Mouse (Mus musculus): ENCODE results near the gene Cadm4.
"Not testable (repeated sequence)": the region's sequence is repeated elsewhere in the genome, so short reads cannot be mapped to it uniquely, and the experiment has no call there.

The Cadm4 gene

GRCm38 (mm10) chr7:24466835-24467234 is 15.0 kb upstream of the Cadm4 start:
- in situ Hi-C loops (cut with MboI, MseI): no loop called here

DNA sequence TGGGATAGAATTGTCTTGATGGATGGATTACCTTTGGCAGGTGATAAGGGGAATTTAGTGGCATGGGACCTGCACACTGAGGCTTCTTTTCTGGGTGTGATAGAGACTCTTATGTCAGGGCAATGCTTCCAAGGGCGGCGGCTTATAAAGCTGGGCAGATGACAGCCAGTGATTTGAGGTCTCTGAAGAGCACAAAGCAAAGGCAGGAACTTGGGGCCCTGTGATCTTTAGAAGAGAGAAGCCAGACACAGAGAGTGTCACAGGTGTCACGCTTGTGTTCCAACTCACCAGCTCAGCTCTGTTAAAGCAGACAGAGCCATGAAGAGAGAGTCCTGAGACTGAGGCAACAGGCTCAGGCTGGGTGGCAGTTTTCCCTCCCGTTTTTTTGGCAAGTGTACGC is 13.9 kb upstream of the Cadm4 start:
- in situ Hi-C loops (cut with MboI, MseI): no loop called here

DNA sequence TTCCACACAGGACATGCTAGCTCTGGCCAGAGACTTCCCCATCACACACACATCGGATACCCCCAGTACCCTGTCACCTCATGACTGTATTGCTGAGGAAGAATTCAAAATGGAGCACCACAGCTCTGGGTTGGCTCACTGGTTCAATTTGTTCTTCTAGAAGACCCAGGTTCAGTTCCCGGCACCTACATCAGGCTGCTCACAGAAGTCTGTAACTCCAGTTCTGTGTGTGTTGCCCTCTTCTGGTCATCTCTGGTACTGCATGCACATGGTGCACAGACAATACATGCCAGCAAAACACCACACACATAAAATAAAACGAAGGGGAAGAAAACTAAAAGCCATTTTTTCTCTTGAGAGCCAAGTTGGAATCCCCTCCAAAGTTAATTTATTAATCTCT is 12.7 kb upstream of the Cadm4 start:
- in situ Hi-C loops (cut with MboI, MseI): no loop called here

DNA sequence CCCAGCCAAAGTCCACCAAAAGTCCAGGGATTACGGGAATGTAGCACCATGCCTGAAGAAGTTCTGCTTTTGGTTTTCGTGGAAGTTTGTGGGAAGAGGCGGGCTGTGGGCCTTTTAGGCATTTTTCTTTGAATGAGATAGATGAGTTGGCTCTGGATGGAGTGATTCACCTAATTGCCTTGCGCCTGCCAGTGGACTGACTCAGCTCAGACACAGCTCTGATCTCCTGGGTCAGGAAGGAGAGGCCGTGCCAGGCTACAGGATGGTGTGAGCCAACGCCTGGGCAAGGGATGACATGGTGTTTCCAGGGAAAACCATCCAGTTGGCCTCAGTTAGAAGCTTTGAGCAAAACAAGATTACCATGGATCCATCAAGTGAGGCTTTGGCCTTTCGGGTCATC is 11.5 kb upstream of the Cadm4 start:
- in situ Hi-C loops (cut with MboI, MseI): no loop called here

GRCm38 (mm10) chr7:24472442-24472841 is 9.4 kb upstream of the Cadm4 start:
- in situ Hi-C loops (cut with MboI, MseI): no loop called here

DNA sequence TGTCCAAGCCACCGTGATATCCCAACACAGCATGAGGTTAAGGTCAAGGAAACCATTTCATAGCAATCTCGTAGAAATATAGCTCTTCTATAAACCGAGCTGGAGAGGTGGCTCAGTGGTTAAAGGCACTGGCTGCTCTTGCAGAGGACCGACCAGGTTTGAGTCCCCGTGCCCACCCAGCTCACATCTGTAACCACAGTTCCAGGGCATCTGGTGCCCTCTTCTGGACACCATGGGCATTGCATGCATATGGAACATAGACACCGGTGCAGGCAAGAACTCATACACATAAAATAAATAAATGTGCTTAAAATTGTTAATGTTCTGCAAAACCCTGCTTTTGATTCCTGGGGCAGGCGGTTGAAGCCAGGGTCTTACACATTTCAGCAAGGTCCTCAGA is 8.9 kb upstream of the Cadm4 start:
- in situ Hi-C loops (cut with MboI, MseI): no loop called here

DNA sequence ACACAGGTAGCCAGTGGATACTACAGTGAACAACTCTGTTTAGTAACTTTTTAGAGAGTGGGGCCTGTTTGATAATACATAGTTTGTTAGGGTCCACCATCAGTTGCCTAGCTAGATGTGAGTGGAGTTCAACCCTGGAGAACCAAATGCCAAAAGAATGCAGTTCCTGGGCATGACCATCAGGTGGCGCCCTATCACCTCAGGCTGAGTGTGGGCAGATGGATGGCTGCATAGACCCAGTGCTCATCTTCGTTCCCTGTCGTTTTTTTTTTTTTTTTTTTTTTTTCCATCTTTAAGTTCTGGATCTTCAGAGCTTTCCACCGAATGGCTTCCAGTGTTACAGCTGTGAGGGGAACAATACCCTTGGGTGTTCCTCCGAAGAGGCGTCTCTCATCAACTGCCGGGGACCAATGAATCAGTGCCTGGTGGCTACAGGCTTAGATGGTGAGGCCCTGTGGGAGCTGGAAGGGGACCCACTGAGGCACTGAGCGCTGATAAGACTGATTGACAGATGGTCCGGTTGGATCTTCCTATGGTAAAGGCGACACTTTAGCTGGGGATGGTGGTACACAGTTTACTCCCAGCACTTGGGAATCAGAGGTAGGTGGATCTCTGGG is 7.8 kb upstream of the Cadm4 start:
- in situ Hi-C loops (cut with MboI, MseI): no loop called here

- in situ Hi-C loops (cut with MboI, MseI): no loop called here
Observed at GRCm38 (mm10) chr7:24474811-24475506, 6.9 kb upstream of the Cadm4 start.

DNA sequence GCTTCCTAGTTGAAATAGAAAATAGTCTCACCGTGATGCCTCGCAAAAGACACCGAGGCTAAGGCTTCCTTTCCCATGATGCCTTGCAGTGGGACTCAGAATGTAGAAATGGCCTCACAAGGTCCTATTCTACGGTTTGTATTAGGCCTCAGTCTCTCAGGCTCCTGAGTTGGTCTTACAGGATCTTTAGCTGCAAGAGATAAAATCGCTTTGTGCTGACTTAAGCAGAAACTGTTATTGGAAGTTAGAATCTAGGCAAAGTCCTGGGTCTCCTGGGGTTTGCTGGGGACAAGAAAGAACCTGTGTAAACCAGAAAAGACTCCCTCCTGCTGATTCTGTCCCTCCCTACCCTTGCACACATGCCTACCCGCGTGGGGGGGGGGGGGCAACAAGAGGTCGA is 5.5 kb upstream of the Cadm4 start:
- in situ Hi-C loops (cut with MboI, MseI): no loop called here

DNA sequence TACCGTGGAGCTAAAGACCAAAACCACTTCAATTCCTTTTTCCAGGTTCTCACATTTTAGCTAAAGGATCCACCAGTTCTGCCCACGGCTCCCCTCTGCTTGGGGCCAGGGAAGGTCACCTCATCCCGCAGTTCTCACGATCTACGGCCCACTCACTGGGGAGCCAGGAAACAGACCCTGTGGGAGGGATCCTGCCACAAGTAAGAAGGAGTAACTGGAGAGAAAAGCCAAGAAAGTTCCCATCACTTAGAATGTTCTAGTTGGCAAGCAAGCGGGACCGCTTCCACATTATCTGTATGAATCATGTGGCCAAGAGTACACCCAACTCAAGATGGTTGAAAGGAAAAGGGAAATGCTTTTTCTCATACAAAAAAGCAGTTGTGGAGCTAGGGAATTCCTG is 5.0 kb upstream of the Cadm4 start:
- in situ Hi-C loops (cut with MboI, MseI): no loop called here

GRCm38 (mm10) chr7:24478911-24479310 is 2.9 kb upstream of the Cadm4 start:
- in situ Hi-C loops (cut with MboI, MseI): no loop called here

DNA sequence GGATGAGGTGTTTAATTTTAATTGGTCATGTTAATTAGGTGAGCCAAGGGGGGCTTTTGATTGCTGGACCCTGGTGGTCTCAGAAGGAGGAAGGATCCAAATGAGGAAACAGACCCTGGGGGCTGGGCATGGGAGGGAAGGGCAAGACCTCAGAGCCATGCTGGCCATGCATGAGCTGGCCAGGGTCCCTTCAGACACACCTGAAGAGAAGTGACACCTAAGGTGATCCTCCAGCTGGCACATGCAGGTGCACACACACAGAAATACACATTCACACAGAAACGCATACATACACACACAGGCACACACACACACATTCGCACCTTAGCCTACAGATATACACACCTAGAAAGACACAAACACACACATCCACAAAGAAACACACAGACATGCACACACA is 2.1 kb upstream of the Cadm4 start:
- in situ Hi-C loops (cut with MboI, MseI): no loop called here

- in situ Hi-C loops (cut with MboI, MseI): no loop called here
Observed at GRCm38 (mm10) chr7:24480121-24480941, 1.5 kb upstream of the Cadm4 start.

GRCm38 (mm10) chr7:24480986-24481473 is 793 bp upstream of the Cadm4 start:
- in situ Hi-C loops (cut with MboI, MseI): no loop called here

DNA sequence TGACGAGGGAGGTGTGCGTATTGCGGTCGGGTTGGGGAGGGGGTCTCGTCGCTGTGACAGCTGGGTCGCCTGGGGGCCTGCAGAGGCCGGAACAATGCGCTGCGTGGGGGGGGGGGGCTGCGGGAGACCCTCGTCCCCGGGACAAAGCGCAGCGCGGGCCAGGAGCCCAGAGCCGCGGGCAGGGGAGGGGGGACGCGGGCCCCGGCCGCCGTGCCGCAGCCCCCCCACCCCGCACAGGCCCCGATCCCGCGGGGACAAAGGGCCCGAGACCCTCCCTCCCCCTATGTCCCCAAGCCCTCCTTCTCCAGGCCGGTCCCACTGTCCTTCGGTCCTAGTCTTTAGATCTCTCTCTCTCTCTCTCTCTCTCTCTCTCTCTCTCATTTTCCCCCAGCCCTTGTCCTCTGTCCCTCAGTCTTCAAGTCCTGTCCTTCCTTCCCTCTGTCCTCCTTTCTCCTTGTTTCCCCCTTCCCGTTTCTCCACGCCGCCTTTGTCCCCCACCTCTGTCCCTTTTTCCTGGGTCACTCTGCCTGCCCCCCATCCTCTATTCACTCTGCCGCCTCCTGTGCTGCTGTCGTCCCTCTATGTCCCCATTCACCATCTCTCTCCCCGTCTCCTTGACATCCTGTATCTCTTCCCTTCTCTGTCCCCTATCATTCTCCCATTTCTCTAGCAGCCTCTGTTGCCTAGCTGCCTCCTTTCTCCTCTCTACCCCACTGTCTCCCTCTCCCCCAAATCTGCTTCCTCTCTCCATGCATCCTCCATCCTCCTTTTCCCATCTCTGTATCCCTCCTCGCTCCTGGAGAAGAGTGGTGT is 591 bp downstream of the Cadm4 start:
- in situ Hi-C loops (cut with MboI, MseI): no loop called here

DNA sequence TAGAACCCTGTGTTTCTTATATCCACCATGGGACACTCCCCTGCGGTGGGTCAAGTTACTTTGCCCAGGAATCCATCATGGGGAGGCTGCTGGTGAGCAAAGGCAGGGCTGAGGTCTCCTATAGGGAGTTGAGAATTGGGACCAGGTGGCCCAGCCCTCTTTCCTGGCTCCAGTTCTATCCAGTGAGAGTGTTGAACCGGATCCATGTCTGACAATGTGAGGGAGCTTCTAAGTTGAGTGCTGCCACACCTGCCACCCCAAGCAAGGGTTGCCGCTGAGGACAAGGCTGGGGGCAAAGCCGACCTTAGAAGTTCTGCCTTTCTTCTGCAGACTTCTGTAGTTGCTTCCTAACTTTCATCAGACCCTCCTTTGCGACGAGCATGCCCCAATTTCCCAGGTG is 1.5 kb downstream of the Cadm4 start:
- in situ Hi-C loops (cut with MboI, MseI): not testable (repeated sequence)

- in situ Hi-C loops (cut with MboI, MseI): no loop called here
Observed at GRCm38 (mm10) chr7:24485481-24485880, 3.7 kb downstream of the Cadm4 start.

DNA sequence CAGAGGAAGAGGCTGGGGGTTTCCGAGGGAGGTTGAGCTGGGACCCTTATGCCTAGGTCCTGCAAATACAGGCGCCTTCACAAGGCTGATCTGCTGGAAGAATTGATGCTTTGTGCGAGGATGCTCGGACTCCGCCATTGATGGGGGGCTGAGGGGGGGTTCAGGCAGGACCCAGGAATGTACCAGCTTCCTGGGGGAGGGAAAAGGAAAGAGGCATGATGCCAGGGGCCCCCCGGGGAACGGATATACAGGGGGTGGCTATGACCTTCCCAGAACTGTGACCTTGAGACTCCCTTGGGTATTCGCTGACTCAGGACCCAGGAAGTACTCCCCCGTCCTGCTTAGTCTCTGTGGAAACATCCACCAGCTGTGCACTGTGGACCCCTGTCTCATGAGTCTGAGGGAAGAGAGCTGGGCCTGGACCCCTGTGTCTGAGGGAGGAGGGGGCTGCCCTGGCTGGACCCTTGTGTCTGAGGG is 4.9 kb downstream of the Cadm4 start:
- in situ Hi-C loops (cut with MboI, MseI): no loop called here

DNA sequence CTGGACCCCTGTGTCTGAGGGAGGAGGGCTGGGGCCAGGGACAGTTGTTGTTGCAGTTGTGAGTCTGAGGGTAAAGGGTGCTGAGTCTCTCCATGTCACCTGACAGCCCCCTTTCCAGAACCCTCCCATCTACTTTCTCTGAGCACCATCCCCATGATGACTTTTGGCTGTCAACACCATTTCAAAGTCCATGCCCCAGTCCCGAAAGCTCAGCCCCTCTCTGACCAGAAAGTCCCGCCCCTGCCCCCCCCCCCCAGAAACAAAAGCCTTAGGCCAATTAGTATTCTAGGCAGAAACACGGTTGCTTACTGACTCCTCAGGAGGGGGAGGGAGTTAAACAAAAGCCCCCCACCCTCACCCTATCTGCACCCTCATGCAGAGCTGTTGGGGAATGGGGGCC is 5.6 kb downstream of the Cadm4 start:
- in situ Hi-C loops (cut with MboI, MseI): no loop called here

GRCm38 (mm10) chr7:24488303-24488702 is 6.5 kb downstream of the Cadm4 start:
- in situ Hi-C loops (cut with MboI, MseI): no loop called here

GRCm38 (mm10) chr7:24499856-24500577 is 18.2 kb downstream of the Cadm4 start:
- in situ Hi-C loops (cut with MboI, MseI): no loop called here

All from regulatory T cell (primary cell).